Mouse (Mus musculus): ENCODE data around the gene Wfdc10. TPM values are rescaled to one million over a fixed set of nuclear protein-coding genes. Genes with fewer than 3 reads are reported as not detected.
"Not testable (repeated sequence)": the region's sequence is repeated elsewhere in the genome, so short reads cannot be mapped to it uniquely, and the experiment has no call there.

Wfdc10 gene
- not detected in 2 replicates for polyA plus RNA-seq (2014; fragmentation: Nextera tagmentation; extraction: Ambion mirVana)

- H3K4me2 ChIP-seq (ENCODE audit: low read depth, low read length), result no peak within 1 kb of the TSS
- H3K4me3 ChIP-seq (ENCODE audit: low read depth, low read length), result no peak within 1 kb of the TSS
- H3K27ac ChIP-seq (replicated peaks; ENCODE audit: low read depth, low read length), result no peak within 1 kb of the TSS
- peak; percentile 69 for DNase-seq (ENCODE audit: low spot score)
- H3K4me1 ChIP-seq (ENCODE audit: control insufficient read depth, insufficient read depth, low read length), result no peaks in the 10 kb centered on the region
- WGBS, result 16% methylated on average over 11 of the region's 11 CpGs
- no peaks in the 10 kb centered on the region for H3K27me3 ChIP-seq (ENCODE audit: control insufficient read depth, insufficient read depth, low read length)
- H3K36me3 ChIP-seq (replicated peaks; ENCODE audit: control insufficient read depth, insufficient read depth, low read depth, low read length), result no peaks in the 10 kb centered on the region
- H3K9ac ChIP-seq (replicated peaks; ENCODE audit: low read length), result no peak within 1 kb of the TSS
- ATAC-seq (replicated peaks; ENCODE audit: insufficient number of reproducible peaks, low FRiP score, low TSS enrichment, low read depth), result no peak
- H3K9me3 ChIP-seq (replicated peaks; ENCODE audit: control insufficient read depth, low read length), result no peaks in the 10 kb centered on the region
Measured at GRCm38 (mm10) chr2:164655858-164656257, at the start of gene Wfdc10. Gene Wfdc10 (plus strand): TSS chr2:164656046.

DNA sequence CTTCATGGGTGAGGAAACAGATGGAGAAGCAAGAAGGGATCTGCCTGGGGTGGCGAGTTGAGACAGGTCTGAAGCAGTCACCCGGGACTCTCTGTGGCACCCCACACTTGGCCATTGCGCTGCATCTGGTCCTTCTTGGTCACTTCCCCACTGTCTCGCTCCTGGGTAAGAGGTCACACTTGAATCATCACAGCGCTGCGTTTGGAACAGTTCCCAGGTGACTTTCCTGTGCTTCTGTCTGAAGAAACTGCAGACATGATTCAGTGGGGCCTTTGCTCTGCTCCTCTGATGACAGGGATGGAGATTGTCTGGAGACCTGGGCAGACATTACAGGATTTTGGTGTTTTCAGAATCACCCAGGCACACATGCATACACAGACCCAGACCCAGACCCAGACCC, 47.1 kb upstream of the Wfdc10 start:
- H3K4me2 ChIP-seq (ENCODE audit: low read depth, low read length), result no peak overlapping the region
- H3K9me3 ChIP-seq (replicated peaks; ENCODE audit: control insufficient read depth, low read length), result no peaks in the 10 kb centered on the region
- 79% methylated on average over 6 of the region's 6 CpGs for WGBS
- H3K36me3 ChIP-seq (replicated peaks; ENCODE audit: control insufficient read depth, insufficient read depth, low read depth, low read length), result no peaks in the 10 kb centered on the region
- H3K9ac ChIP-seq (replicated peaks; ENCODE audit: low read length), result no peak overlapping the region
- H3K4me3 ChIP-seq (ENCODE audit: low read depth, low read length), result no peak overlapping the region
- DNase-seq (ENCODE audit: low spot score), result no peak
- H3K27ac ChIP-seq (replicated peaks; ENCODE audit: low read depth, low read length), result no peak overlapping the region
- H3K4me1 ChIP-seq (ENCODE audit: control insufficient read depth, insufficient read depth, low read length), result no peaks in the 10 kb centered on the region
- H3K27me3 ChIP-seq (ENCODE audit: control insufficient read depth, insufficient read depth, low read length), result no peaks in the 10 kb centered on the region
- ATAC-seq (replicated peaks; ENCODE audit: insufficient number of reproducible peaks, low FRiP score, low TSS enrichment, low read depth), result no peak

DNA sequence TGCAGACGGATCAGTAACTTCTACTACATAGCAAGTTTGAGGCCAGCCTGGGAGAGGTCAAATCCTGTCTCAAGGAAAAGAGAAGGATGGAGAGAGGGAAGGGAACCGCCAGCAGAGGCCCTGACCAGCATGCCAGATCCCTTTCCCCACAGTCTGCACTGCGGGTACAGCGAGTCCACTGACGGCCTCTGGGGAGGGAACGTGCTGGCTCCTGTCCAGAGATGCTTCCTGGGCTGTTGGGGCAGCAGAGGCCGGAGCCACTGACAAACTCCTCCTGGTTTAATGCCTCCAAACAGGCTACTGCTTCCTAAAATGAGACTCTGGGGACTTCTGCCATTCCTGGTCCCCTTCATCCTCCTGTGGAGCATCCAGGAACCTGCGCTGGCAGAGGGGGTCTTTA, 42.4 kb upstream of the Wfdc10 start, which contains the start of the genes Wfdc6b and Wfdc8:
TSS of gene Wfdc6b (plus strand) at position 52 of the 400 bp plus-strand sequence.
TSS of gene Wfdc8 (minus strand) at position 156 of the 400 bp plus-strand sequence.
- not testable (repeated sequence) for H3K4me3 ChIP-seq (ENCODE audit: low read depth, low read length); ATAC-seq (replicated peaks; ENCODE audit: insufficient number of reproducible peaks, low FRiP score, low TSS enrichment, low read depth); H3K36me3 ChIP-seq (replicated peaks; ENCODE audit: control insufficient read depth, insufficient read depth, low read depth, low read length); H3K9ac ChIP-seq (replicated peaks; ENCODE audit: low read length); DNase-seq (ENCODE audit: low spot score); H3K27me3 ChIP-seq (ENCODE audit: control insufficient read depth, insufficient read depth, low read length); H3K4me1 ChIP-seq (ENCODE audit: control insufficient read depth, insufficient read depth, low read length); H3K9me3 ChIP-seq (replicated peaks; ENCODE audit: control insufficient read depth, low read length); H3K4me2 ChIP-seq (ENCODE audit: low read depth, low read length); H3K27ac ChIP-seq (replicated peaks; ENCODE audit: low read depth, low read length)
- 63% methylated on average over 8 of the region's 8 CpGs for WGBS

DNA sequence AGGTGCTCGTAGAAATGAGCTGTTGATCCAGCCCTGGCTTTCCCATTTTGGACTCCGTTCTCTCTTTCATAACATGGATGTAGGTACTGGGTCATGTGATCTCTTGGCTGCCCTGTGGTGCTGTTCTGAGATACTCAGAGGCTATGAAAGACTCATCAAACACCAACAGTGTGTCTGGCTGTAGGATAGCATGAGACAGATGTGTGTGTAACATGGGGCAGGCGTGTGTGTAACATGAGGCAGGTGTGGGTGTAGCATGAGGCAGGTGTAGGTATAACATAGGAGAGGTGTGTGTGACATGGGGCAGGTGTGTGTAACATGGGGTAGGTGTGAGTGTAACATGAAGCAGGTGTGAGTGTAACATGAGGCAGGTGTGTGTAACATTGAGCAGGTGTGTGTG, 40.5 kb upstream of the Wfdc10 start:
- ATAC-seq (replicated peaks; ENCODE audit: insufficient number of reproducible peaks, low FRiP score, low TSS enrichment, low read depth) (no peak), DNase-seq (ENCODE audit: low spot score) (no peak)
- Histone ChIP-seq H3K27me3 (ENCODE audit: control insufficient read depth, insufficient read depth, low read length) (no peaks in the 10 kb centered on the region), H3K9me3 (replicated peaks; ENCODE audit: control insufficient read depth, low read length) (no peaks in the 10 kb centered on the region), H3K4me3 (ENCODE audit: low read depth, low read length) (no peak overlapping the region), H3K9ac (replicated peaks; ENCODE audit: low read length) (no peak overlapping the region), H3K4me2 (ENCODE audit: low read depth, low read length) (no peak overlapping the region), H3K4me1 (ENCODE audit: control insufficient read depth, insufficient read depth, low read length) (no peaks in the 10 kb centered on the region), H3K36me3 (replicated peaks; ENCODE audit: control insufficient read depth, insufficient read depth, low read depth, low read length) (no peaks in the 10 kb centered on the region), H3K27ac (replicated peaks; ENCODE audit: low read depth, low read length) (no peak overlapping the region)
- WGBS, result 88% methylated on average over 3 of the region's 3 CpGs

- no peaks in the 10 kb centered on the region for H3K9me3 ChIP-seq (replicated peaks; ENCODE audit: control insufficient read depth, low read length)
- no peak overlapping the region for H3K4me3 ChIP-seq (ENCODE audit: low read depth, low read length)
- no peak overlapping the region for H3K9ac ChIP-seq (replicated peaks; ENCODE audit: low read length)
- ATAC-seq (replicated peaks; ENCODE audit: insufficient number of reproducible peaks, low FRiP score, low TSS enrichment, low read depth) (no peak), DNase-seq (ENCODE audit: low spot score) (no peak)
- H3K36me3 ChIP-seq (replicated peaks; ENCODE audit: control insufficient read depth, insufficient read depth, low read depth, low read length), result no peaks in the 10 kb centered on the region
- no peaks in the 10 kb centered on the region for H3K4me1 ChIP-seq (ENCODE audit: control insufficient read depth, insufficient read depth, low read length)
- no peak overlapping the region for H3K4me2 ChIP-seq (ENCODE audit: low read depth, low read length)
- 57% methylated on average over 5 of the region's 5 CpGs for WGBS
- no peak overlapping the region for H3K27ac ChIP-seq (replicated peaks; ENCODE audit: low read depth, low read length)
- no peaks in the 10 kb centered on the region for H3K27me3 ChIP-seq (ENCODE audit: control insufficient read depth, insufficient read depth, low read length)
Measured at GRCm38 (mm10) chr2:164619050-164619449, 36.8 kb upstream of the Wfdc10 start.

DNA sequence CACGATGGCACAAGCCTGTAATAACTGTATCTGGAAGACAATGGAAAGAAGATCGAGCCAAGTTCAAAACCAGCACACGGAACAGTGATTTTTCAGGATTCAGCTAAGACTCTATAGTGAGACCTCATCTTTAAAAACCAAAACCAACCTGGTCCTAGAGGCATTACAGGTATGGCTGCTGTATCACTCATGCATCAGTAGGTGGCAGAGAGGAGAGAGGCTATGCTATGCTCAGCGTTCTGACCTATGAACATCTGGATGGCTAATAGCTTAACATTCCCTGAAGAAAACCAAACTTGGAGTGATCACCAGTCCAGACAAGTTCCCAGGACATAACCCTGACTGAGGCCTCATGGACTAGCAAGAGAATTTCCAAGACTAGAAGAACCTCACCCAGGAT, 34.1 kb upstream of the Wfdc10 start:
- Histone ChIP-seq H3K9ac (replicated peaks; ENCODE audit: low read length) (no peak overlapping the region), H3K9me3 (replicated peaks; ENCODE audit: control insufficient read depth, low read length) (no peaks in the 10 kb centered on the region), H3K4me3 (ENCODE audit: low read depth, low read length) (no peak overlapping the region), H3K27me3 (ENCODE audit: control insufficient read depth, insufficient read depth, low read length) (no peaks in the 10 kb centered on the region), H3K4me2 (ENCODE audit: low read depth, low read length) (no peak overlapping the region), H3K36me3 (replicated peaks; ENCODE audit: control insufficient read depth, insufficient read depth, low read depth, low read length) (no peaks in the 10 kb centered on the region), H3K4me1 (ENCODE audit: control insufficient read depth, insufficient read depth, low read length) (no peaks in the 10 kb centered on the region), H3K27ac (replicated peaks; ENCODE audit: low read depth, low read length) (no peak overlapping the region)
- ATAC-seq (replicated peaks; ENCODE audit: insufficient number of reproducible peaks, low FRiP score, low TSS enrichment, low read depth) (no peak), DNase-seq (ENCODE audit: low spot score) (no peak)
- WGBS, result 80% methylated on average over 4 of the region's 4 CpGs

DNA sequence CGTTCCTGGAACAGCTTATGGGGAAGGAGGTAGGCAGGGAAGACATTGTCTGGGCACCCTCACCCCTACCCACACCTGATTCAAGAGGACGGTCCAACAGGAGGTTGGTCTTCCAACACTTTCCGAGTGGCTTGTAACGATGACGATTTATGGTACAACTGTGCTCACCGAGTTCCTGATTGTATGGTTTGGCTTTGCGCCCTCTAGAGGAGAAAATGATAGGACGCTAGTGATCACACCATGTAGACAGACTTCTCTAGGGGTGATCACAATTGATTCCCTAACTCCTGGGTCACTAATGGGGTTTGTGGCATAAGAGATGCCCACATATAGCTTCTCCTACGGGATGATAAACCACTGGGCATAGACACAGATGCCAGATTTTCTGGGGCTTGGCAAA, 20.6 kb upstream of the Wfdc10 start:
- Histone ChIP-seq H3K27ac (replicated peaks; ENCODE audit: low read depth, low read length) (no peak overlapping the region), H3K36me3 (replicated peaks; ENCODE audit: control insufficient read depth, insufficient read depth, low read depth, low read length) (no peaks in the 10 kb centered on the region), H3K9me3 (replicated peaks; ENCODE audit: control insufficient read depth, low read length) (no peaks in the 10 kb centered on the region), H3K9ac (replicated peaks; ENCODE audit: low read length) (no peak overlapping the region), H3K4me1 (ENCODE audit: control insufficient read depth, insufficient read depth, low read length) (no peaks in the 10 kb centered on the region), H3K4me3 (ENCODE audit: low read depth, low read length) (no peak overlapping the region), H3K4me2 (ENCODE audit: low read depth, low read length) (no peak overlapping the region), H3K27me3 (ENCODE audit: control insufficient read depth, insufficient read depth, low read length) (no peaks in the 10 kb centered on the region)
- ATAC-seq (replicated peaks; ENCODE audit: insufficient number of reproducible peaks, low FRiP score, low TSS enrichment, low read depth) (no peak), DNase-seq (ENCODE audit: low spot score) (peak; percentile 9)
- whole genome bisulfite sequencing, result 79% methylated on average over 9 of the region's 9 CpGs

DNA sequence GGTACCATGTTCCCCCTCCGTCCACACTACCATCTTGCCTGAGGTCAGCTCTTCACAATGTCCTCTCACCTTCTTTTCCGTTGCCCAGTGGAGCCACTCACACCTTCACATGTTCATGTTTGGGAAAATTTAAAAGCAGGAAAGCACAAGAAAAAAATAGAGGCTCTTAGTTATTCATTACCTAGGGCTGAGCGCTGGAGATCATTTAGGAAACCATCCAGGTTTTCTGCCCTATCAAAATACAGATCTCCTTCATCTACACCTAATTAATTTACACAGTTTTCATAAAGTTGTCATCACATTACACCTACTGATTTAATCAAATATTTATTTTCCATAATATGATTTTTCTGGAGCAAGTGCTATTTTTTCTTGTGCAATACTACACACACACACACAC, 17.1 kb upstream of the Wfdc10 start, which contains the start of gene Wfdc16:
TSS of gene Wfdc16 (minus strand) at position 101 of the 400 bp plus-strand sequence.
- Histone ChIP-seq H3K27ac (replicated peaks; ENCODE audit: low read depth, low read length) (no peak within 1 kb of the TSS), H3K9ac (replicated peaks; ENCODE audit: low read length) (no peak within 1 kb of the TSS), H3K36me3 (replicated peaks; ENCODE audit: control insufficient read depth, insufficient read depth, low read depth, low read length) (no peaks in the 10 kb centered on the region), H3K27me3 (ENCODE audit: control insufficient read depth, insufficient read depth, low read length) (no peaks in the 10 kb centered on the region), H3K4me1 (ENCODE audit: control insufficient read depth, insufficient read depth, low read length) (no peaks in the 10 kb centered on the region), H3K4me2 (ENCODE audit: low read depth, low read length) (no peak within 1 kb of the TSS), H3K4me3 (ENCODE audit: low read depth, low read length) (no peak within 1 kb of the TSS), H3K9me3 (replicated peaks; ENCODE audit: control insufficient read depth, low read length) (no peaks in the 10 kb centered on the region)
- no peak for DNase-seq (ENCODE audit: low spot score)
- 79% methylated on average over 3 of the region's 3 CpGs for WGBS
- no peak for ATAC-seq (replicated peaks; ENCODE audit: insufficient number of reproducible peaks, low FRiP score, low TSS enrichment, low read depth)

Data from embryonic facial prominence, embryonic 11.5 days (tissue).